Mouse (Mus musculus): ENCODE data around the gene Gfm1. TPM values are rescaled to one million over a fixed set of nuclear protein-coding genes. Genes with fewer than 3 reads are reported as not detected.

Gene Gfm1
- polyA plus RNA-seq, 1 experiment, result 12.5 TPM

GRCm38 (mm10) chr3:67479806-67480205 is 49.9 kb downstream of the Gfm1 start:
- no peak for TF ChIP-seq GATA1 (IDR thresholded peaks at IDR 0.05; ENCODE audit: low read length)

- TF ChIP-seq GATA1 (IDR thresholded peaks at IDR 0.05; ENCODE audit: low read length), result no peak
Measured at GRCm38 (mm10) chr3:67482400-67482799, 52.5 kb downstream of the Gfm1 start.

- TF ChIP-seq GATA1 (IDR thresholded peaks at IDR 0.05; ENCODE audit: low read length), result no peak
Measured at GRCm38 (mm10) chr3:67485233-67485632, 55.3 kb downstream of the Gfm1 start.

- no peak for TF ChIP-seq GATA1 (IDR thresholded peaks at IDR 0.05; ENCODE audit: low read length)
Measured at GRCm38 (mm10) chr3:67490156-67490555, 60.3 kb downstream of the Gfm1 start.

- no peak for TF ChIP-seq GATA1 (IDR thresholded peaks at IDR 0.05; ENCODE audit: low read length)
Measured at GRCm38 (mm10) chr3:67492086-67492869, 62.4 kb downstream of the Gfm1 start.

- TF ChIP-seq GATA1 (IDR thresholded peaks at IDR 0.05; ENCODE audit: low read length), result no peak
Measured at GRCm38 (mm10) chr3:67493132-67493531, 63.2 kb downstream of the Gfm1 start.

- no peak for TF ChIP-seq GATA1 (IDR thresholded peaks at IDR 0.05; ENCODE audit: low read length)
Measured at GRCm38 (mm10) chr3:67496310-67496709, 66.4 kb downstream of the Gfm1 start.

- TF ChIP-seq GATA1 (IDR thresholded peaks at IDR 0.05; ENCODE audit: low read length), result no peak
Measured at GRCm38 (mm10) chr3:67497998-67498397, 68.1 kb downstream of the Gfm1 start.

- TF ChIP-seq GATA1 (IDR thresholded peaks at IDR 0.05; ENCODE audit: low read length), result no peak
Measured at GRCm38 (mm10) chr3:67498773-67499405, 69.0 kb downstream of the Gfm1 start.

- TF ChIP-seq GATA1 (IDR thresholded peaks at IDR 0.05; ENCODE audit: low read length), result no peak
Measured at GRCm38 (mm10) chr3:67499406-67499791, 69.5 kb downstream of the Gfm1 start.

- TF ChIP-seq GATA1 (IDR thresholded peaks at IDR 0.05; ENCODE audit: low read length), result no peak
Measured at GRCm38 (mm10) chr3:67503878-67504277, 74.0 kb downstream of the Gfm1 start.

GRCm38 (mm10) chr3:67505286-67505685 is 75.4 kb downstream of the Gfm1 start:
- TF ChIP-seq GATA1 (IDR thresholded peaks at IDR 0.05; ENCODE audit: low read length), result no peak

GRCm38 (mm10) chr3:67508216-67508892 is 78.5 kb downstream of the Gfm1 start:
- no peak for TF ChIP-seq GATA1 (IDR thresholded peaks at IDR 0.05; ENCODE audit: low read length)

- TF ChIP-seq GATA1 (IDR thresholded peaks at IDR 0.05; ENCODE audit: low read length), result no peak
Measured at GRCm38 (mm10) chr3:67512807-67513206, 82.9 kb downstream of the Gfm1 start.

GRCm38 (mm10) chr3:67514801-67515273 is 84.9 kb downstream of the Gfm1 start:
- TF ChIP-seq GATA1 (IDR thresholded peaks at IDR 0.05; ENCODE audit: low read length), result no peak

- TF ChIP-seq GATA1 (IDR thresholded peaks at IDR 0.05; ENCODE audit: low read length), result no peak
Measured at GRCm38 (mm10) chr3:67515274-67515801, 85.4 kb downstream of the Gfm1 start, which contains the start of gene Rarres1. Gene Rarres1, minus strand, starts transcription at chr3:67515523.

All from G1E-ER4 (cell line).